Mouse (Mus musculus) liver, postnatal 0 days (tissue): ENCODE measurements around the gene Tmem184a. TPM values are rescaled to one million over a fixed set of nuclear protein-coding genes. Genes with fewer than 3 reads are reported as not detected.

ENCODE experiments used
- ATAC-seq: fragments of 200-750 bp; cut with Nextera tagmentation; 2 replicates; pipeline ENCODE4 v1.8.0; 2017; ENCODE audit warnings: mild to moderate bottlenecking, moderate library complexity
- DNase-seq: peaks from one replicate; pipeline ENCODE4 v3.0.0-alpha.2; 2016
- H3K27ac ChIP-seq: fragments of 300-500 bp; sonication (generic); 2 replicates; pipeline ENCODE4 v1.5.1; 2014; ENCODE audit warnings: antibody characterized with exemption, moderate library complexity, mild to moderate bottlenecking, low read depth
- H3K27me3 ChIP-seq: fragments of 300-500 bp; sonication (generic); 2 replicates; pipeline ENCODE4 v1.6.1; 2014; ENCODE audit warnings: low read length, control low read depth, mixed read lengths; ENCODE audit not compliant: insufficient read depth
- H3K36me3 ChIP-seq: fragments of 300-500 bp; sonication (generic); replicated peaks from 2 replicates; pipeline ENCODE4 v1.6.1; 2014; ENCODE audit warnings: mild to moderate bottlenecking, control low read depth, low read length, moderate library complexity, mixed read lengths; ENCODE audit not compliant: insufficient read depth
- H3K4me1 ChIP-seq: fragments of 300-500 bp; sonication (generic); 2 replicates; pipeline ENCODE4 v1.6.1; 2014; ENCODE audit warnings: antibody characterized with exemption, mild to moderate bottlenecking, control low read depth; ENCODE audit not compliant: insufficient read depth
- H3K4me2 ChIP-seq: fragments of 300-500 bp; sonication (generic); 2 replicates; pipeline ENCODE4 v1.6.1; 2014; ENCODE audit warnings: low read depth, mild to moderate bottlenecking, low read length, moderate library complexity, mixed read lengths
- H3K4me3 ChIP-seq: fragments of 300-500 bp; sonication (generic); 2 replicates; pipeline ENCODE4 v1.5.1; 2014; ENCODE audit warnings: low read depth, low read length
- H3K9ac ChIP-seq: fragments of 300-500 bp; sonication (generic); replicated peaks from 2 replicates; pipeline ENCODE4 v1.6.1; 2014; ENCODE audit warnings: mild to moderate bottlenecking, moderate library complexity
- H3K9me3 ChIP-seq: fragments of 300-500 bp; sonication (generic); 2 replicates; pipeline ENCODE4 v1.6.1; 2016; ENCODE audit warnings: mild to moderate bottlenecking, control low read depth, low read length, mixed read lengths
- CTCF ChIP-seq: sonication (generic); IDR thresholded peaks from 2 replicates; pipeline ENCODE4 v1.5.1; 2016; ENCODE audit warnings: antibody characterized with exemption, low read depth
- EP300 ChIP-seq: IDR thresholded peaks from 2 replicates; pipeline ENCODE4 v1.6.1; 2016; ENCODE audit warnings: antibody characterized with exemption, low read depth, mild to moderate bottlenecking
- WGBS: fragments of 180-500 bp; shearing (Covaris S2); extraction: QIAGEN DNeasy Blood & Tissue Kit; methylation state at CpG from one replicate; pipeline ENCODE4 v1.1.7; 2014; ENCODE audit not compliant: insufficient replicate concordance; 5-methylcytosine and 5-hydroxymethylcytosine counted together
- polyA plus RNA-seq: library from polyadenylated mRNA; unstranded; fragments of >200 nt; fragmentation: Nextera tagmentation; extraction: Ambion mirVana; gene quantifications from 2 replicates; pipeline ENCODE4 v1.2.1, GENCODE M21; 2015

The Tmem184a gene
- polyA plus RNA-seq, 1 experiment from 2014 or later: 3.2 TPM

GRCm38 (mm10) chr5:139816445-139816844 lies 3.3 kb downstream of the Tmem184a start:
- no peak overlapping the region for H3K4me2 ChIP-seq
- TF ChIP-seq CTCF: no peak
- TF ChIP-seq EP300: no peak
- H3K36me3 ChIP-seq: no peaks in the 10 kb centered on the region; the same call in 1 of the 2 replicates
- H3K9me3 ChIP-seq: no peaks in the 10 kb centered on the region
- DNase-seq: no peak
- H3K4me3 ChIP-seq: no peak overlapping the region
- no peak overlapping the region for H3K27ac ChIP-seq
- ATAC-seq: no peak
- H3K9ac ChIP-seq: no peak overlapping the region
- H3K27me3 ChIP-seq: no peaks in the 10 kb centered on the region
- peaks cover 20% of the 10 kb centered on the region for H3K4me1 ChIP-seq

GRCm38 (mm10) chr5:139815964-139816363 lies 3.8 kb downstream of the Tmem184a start:
- no peaks in the 10 kb centered on the region for H3K9me3 ChIP-seq
- ATAC-seq (no peak), DNase-seq (no peak)
- H3K4me1 ChIP-seq: peaks cover 20% of the 10 kb centered on the region
- no peaks in the 10 kb centered on the region for H3K36me3 ChIP-seq
- no peak overlapping the region for H3K4me2 ChIP-seq
- H3K9ac ChIP-seq: no peak overlapping the region
- 72% methylated on average over 6 of the region's 6 CpGs for WGBS
- no peaks in the 10 kb centered on the region for H3K27me3 ChIP-seq
- TF ChIP-seq CTCF (no peak), EP300 (no peak)
- H3K27ac ChIP-seq: no peak overlapping the region
- no peak overlapping the region for H3K4me3 ChIP-seq

- Histone ChIP-seq H3K27me3 (no peaks in the 10 kb centered on the region), H3K9ac (peak overlapping the region; percentile 8), H3K4me3 (peak overlapping the region; percentile 31), H3K4me1 (peaks cover 20% of the 10 kb centered on the region), H3K27ac (no peak overlapping the region), H3K4me2 (peak overlapping the region; percentile 44), H3K9me3 (no peaks in the 10 kb centered on the region), H3K36me3 (no peaks in the 10 kb centered on the region)
- ATAC-seq: peak; percentile 84
- TF ChIP-seq EP300 (no peak), CTCF (no peak)
- WGBS: 28% methylated on average over 13 of the region's 13 CpGs
- DNase-seq: peak; percentile 72
Measured at GRCm38 (mm10) chr5:139813963-139814381, 5.7 kb downstream of the Tmem184a start.

GRCm38 (mm10) chr5:139813126-139813490 lies 6.6 kb downstream of the Tmem184a start:
- no peak for TF ChIP-seq EP300
- no peak for TF ChIP-seq CTCF
- Histone ChIP-seq H3K4me1 (peaks cover 14% of the 10 kb centered on the region), H3K4me2 (no peak overlapping the region), H3K9ac (no peak overlapping the region), H3K36me3 (no peaks in the 10 kb centered on the region), H3K9me3 (no peaks in the 10 kb centered on the region), H3K27ac (no peak overlapping the region), H3K27me3 (no peaks in the 10 kb centered on the region), H3K4me3 (no peak overlapping the region)
- ATAC-seq (no peak), DNase-seq (no peak)
- 53% methylated on average over 10 of the region's 10 CpGs for WGBS

GRCm38 (mm10) chr5:139812398-139813125 lies 7.2 kb downstream of the Tmem184a start:
- TF ChIP-seq EP300 (no peak), CTCF (no peak)
- Histone ChIP-seq H3K36me3 (no peaks in the 10 kb centered on the region), H3K4me1 (peaks cover 13% of the 10 kb centered on the region), H3K4me3 (no peak overlapping the region), H3K27me3 (no peaks in the 10 kb centered on the region), H3K27ac (no peak overlapping the region), H3K9me3 (no peaks in the 10 kb centered on the region), H3K4me2 (no peak overlapping the region), H3K9ac (0 out of 2 replicates have a peak overlapping the region, but pooled peaks have one; percentile 1)
- 67% methylated on average over 20 of the region's 20 CpGs for WGBS
- no peak for ATAC-seq
- DNase-seq: peak; percentile 17

- H3K4me2 ChIP-seq: no peak overlapping the region
- no peak for ATAC-seq
- peaks cover 13% of the 10 kb centered on the region for H3K4me1 ChIP-seq
- H3K36me3 ChIP-seq: no peaks in the 10 kb centered on the region
- 0 out of 2 replicates have a peak overlapping the region, but pooled peaks have one; percentile 7 for H3K9ac ChIP-seq
- H3K27ac ChIP-seq: no peak overlapping the region
- 64% methylated on average over 15 of the region's 15 CpGs for WGBS
- DNase-seq: peak; percentile 17
- H3K4me3 ChIP-seq: no peak overlapping the region
- TF ChIP-seq CTCF: no peak
- TF ChIP-seq EP300: no peak
- no peaks in the 10 kb centered on the region for H3K9me3 ChIP-seq
- H3K27me3 ChIP-seq: no peaks in the 10 kb centered on the region
Measured at GRCm38 (mm10) chr5:139811677-139812397, 7.9 kb downstream of the Tmem184a start.
